Mouse (Mus musculus) limb, embryonic 14.5 days (tissue): Measurements from ENCODE around the gene Ap4e1. TPM values are rescaled to one million over a fixed set of nuclear protein-coding genes. Genes with fewer than 3 reads are reported as not detected.
"Not testable (repeated sequence)": the region's sequence is repeated elsewhere in the genome, so short reads cannot be mapped to it uniquely, and the experiment has no call there.

Experiments used
- ATAC-seq: fragments of 200-750 bp; cut with Nextera tagmentation; 2 replicates; pipeline ENCODE4 v1.8.0; 2017; ENCODE audit warnings: low read depth, moderate number of reproducible peaks, moderate TSS enrichment; ENCODE audit not compliant: low FRiP score
- DNase-seq: peaks from one replicate; pipeline ENCODE4 v3.0.0-alpha.2; 2015; ENCODE audit warnings: low spot score
- H3K27ac ChIP-seq: fragments of 300-500 bp; sonication (generic); replicated peaks from 2 replicates; pipeline ENCODE4 v1.5.1; 2014; ENCODE audit warnings: low read depth, mild to moderate bottlenecking, low read length, moderate library complexity, mixed read lengths
- H3K27me3 ChIP-seq: fragments of 300-500 bp; sonication (generic); 2 replicates; pipeline ENCODE4 v1.6.1; 2014; ENCODE audit warnings: low read length, mixed read lengths; ENCODE audit not compliant: control insufficient read depth, insufficient read depth
- H3K36me3 ChIP-seq: fragments of 300-500 bp; sonication (generic); 2 replicates; pipeline ENCODE4 v1.6.1; 2014; ENCODE audit warnings: mild to moderate bottlenecking, low read length, moderate library complexity, mixed read lengths; ENCODE audit not compliant: control insufficient read depth, insufficient read depth
- H3K4me1 ChIP-seq: fragments of 300-500 bp; sonication (generic); 2 replicates; pipeline ENCODE4 v1.6.1; 2014; ENCODE audit warnings: antibody characterized with exemption, low read length, mixed read lengths; ENCODE audit not compliant: control insufficient read depth, insufficient read depth
- H3K4me2 ChIP-seq: fragments of 300-500 bp; sonication (generic); replicated peaks from 2 replicates; pipeline ENCODE4 v1.6.1; 2014; ENCODE audit warnings: low read depth, mild to moderate bottlenecking, low read length, moderate library complexity; ENCODE audit not compliant: severe bottlenecking
- H3K4me3 ChIP-seq: fragments of 300-500 bp; sonication (generic); replicated peaks from 2 replicates; pipeline ENCODE4 v1.5.1; 2014; ENCODE audit warnings: low read length
- H3K9ac ChIP-seq: fragments of 300-500 bp; sonication (generic); 2 replicates; pipeline ENCODE4 v1.6.1; 2014; ENCODE audit warnings: mild to moderate bottlenecking, low read depth, low read length, moderate library complexity; ENCODE audit not compliant: severe bottlenecking
- H3K9me3 ChIP-seq: fragments of 300-500 bp; sonication (generic); 2 replicates; pipeline ENCODE4 v1.6.1; 2016; ENCODE audit warnings: low read length; ENCODE audit not compliant: control insufficient read depth
- POLR2A ChIP-seq: fragments of 200-500 bp; IDR thresholded peaks from 2 replicates; pipeline ENCODE4 v1.8.0; 2012; ENCODE audit warnings: inconsistent platforms, mild to moderate bottlenecking, moderate library complexity, borderline replicate concordance; ENCODE audit not compliant: insufficient read depth, insufficient read length; ENCODE audit errors: extremely low read depth
- WGBS: fragments of 180-500 bp; shearing (Covaris S2); extraction: QIAGEN DNeasy Blood & Tissue Kit; methylation state at CpG from one replicate; pipeline ENCODE4 v1.1.7; 2014; 5-methylcytosine and 5-hydroxymethylcytosine counted together
- microRNA-seq: library from miRNA; unstranded; fragments of <30 nt; microRNA quantifications from one replicate; pipeline ENCODE4, GENCODE M21; 2016
- polyA plus RNA-seq, 2 experiments: library from polyadenylated mRNA; depleted of rRNA in 1 of 2; stranded (reverse) in 1 of 2; unstranded in 1 of 2; fragments of >200 nt; fragmentation: Nextera tagmentation in 1 of 2; extraction: Ambion mirVana in 1 of 2; gene quantifications; 2 replicates each; pipeline versions ENCODE4 v1.2.1 to v1.2.3; 2012 to 2014

Gene Ap4e1
- polyA plus RNA-seq, 2 experiments, result 8.9 to 12.1 TPM

GRCm38 (mm10) chr2:127086235-127086634, 77.7 kb downstream of the Ap4e1 start:
- no peak for TF ChIP-seq POLR2A
- no peaks in the 10 kb centered on the region for H3K4me1 ChIP-seq

GRCm38 (mm10) chr2:127090151-127090550, 81.6 kb downstream of the Ap4e1 start:
- H3K4me3 ChIP-seq, H3K4me2 ChIP-seq, ATAC-seq, H3K27me3 ChIP-seq, H3K9ac ChIP-seq, H3K27ac ChIP-seq, H3K9me3 ChIP-seq, DNase-seq, H3K4me1 ChIP-seq, H3K36me3 ChIP-seq: not testable (repeated sequence)

More at GRCm38 (mm10) chr2:127086235-127086634, 77.7 kb downstream of the Ap4e1 start:
- H3K4me3 ChIP-seq, result no peak overlapping the region
- no peak overlapping the region for H3K9ac ChIP-seq
- WGBS, result 93% methylated on average over 5 of the region's 5 CpGs
- no peak for ATAC-seq
- H3K27me3 ChIP-seq, result no peaks in the 10 kb centered on the region
- H3K4me2 ChIP-seq, result no peak overlapping the region
- peaks cover 5% of the 10 kb centered on the region; the same call in 1 of the 2 replicates for H3K36me3 ChIP-seq
- H3K9me3 ChIP-seq, result no peaks in the 10 kb centered on the region
- no peak overlapping the region for H3K27ac ChIP-seq
- no peak for DNase-seq

- H3K36me3 ChIP-seq, result peaks cover under 1% of the 10 kb centered on the region; the same call in 1 of the 2 replicates
- H3K9ac ChIP-seq, result no peak overlapping the region
- H3K27ac ChIP-seq, result no peak overlapping the region
- WGBS, result 71% methylated on average over 8 of the region's 8 CpGs
- no peak overlapping the region for H3K4me3 ChIP-seq
- DNase-seq (no peak), ATAC-seq (no peak)
- TF ChIP-seq POLR2A, result no peak
- no peak overlapping the region for H3K4me2 ChIP-seq
- no peaks in the 10 kb centered on the region for H3K9me3 ChIP-seq
- H3K27me3 ChIP-seq, result no peaks in the 10 kb centered on the region
- H3K4me1 ChIP-seq, result no peaks in the 10 kb centered on the region
Observed at GRCm38 (mm10) chr2:127092000-127092399, 83.5 kb downstream of the Ap4e1 start.

GRCm38 (mm10) chr2:127108986-127109385, 100.5 kb downstream of the Ap4e1 start:
- Histone ChIP-seq H3K4me3 (no peak overlapping the region), H3K36me3 (peaks cover 72% of the 10 kb centered on the region), H3K27ac (no peak overlapping the region), H3K4me2 (no peak overlapping the region), H3K27me3 (no peaks in the 10 kb centered on the region), H3K9me3 (no peaks in the 10 kb centered on the region), H3K9ac (no peak overlapping the region), H3K4me1 (no peaks in the 10 kb centered on the region)
- DNase-seq (no peak), ATAC-seq (no peak)
- no peak for TF ChIP-seq POLR2A
- 93% methylated on average over 4 of the region's 4 CpGs for WGBS

Small RNAs within 50 kb of the gene (microRNA-seq; reads per million reads assigned to microRNA genes)
- gene Gm24081, result not detected

Other genes with a start within 250 kb of the Ap4e1 start
- 0.73 and 1.2 TPM in 2 replicates for gene Usp50, start 225.2 kb upstream of the Ap4e1 start, polyA plus RNA-seq (2012; rRNA removed)
- gene Usp50, start 225.2 kb upstream of the Ap4e1 start, polyA plus RNA-seq (2014; fragmentation: Nextera tagmentation; extraction: Ambion mirVana), result 2.9 and 3.0 TPM in 2 replicates
- gene Trpm7, start 132.5 kb upstream of the Ap4e1 start, polyA plus RNA-seq (2012; rRNA removed), result 41.8 and 44.3 TPM in 2 replicates
- gene Trpm7, start 132.5 kb upstream of the Ap4e1 start, polyA plus RNA-seq (2014; fragmentation: Nextera tagmentation; extraction: Ambion mirVana), result 43.6 and 49.7 TPM in 2 replicates
- gene Sppl2a, start 75.5 kb upstream of the Ap4e1 start, polyA plus RNA-seq (2012; rRNA removed), result 35.9 and 42.1 TPM in 2 replicates
- gene Sppl2a, start 75.5 kb upstream of the Ap4e1 start, polyA plus RNA-seq (2014; fragmentation: Nextera tagmentation; extraction: Ambion mirVana), result 63.3 and 65.4 TPM in 2 replicates
- gene Blvra, start 61.9 kb downstream of the Ap4e1 start, polyA plus RNA-seq (2012; rRNA removed), result 19.2 and 24.6 TPM in 2 replicates
- gene Blvra, start 61.9 kb downstream of the Ap4e1 start, polyA plus RNA-seq (2014; fragmentation: Nextera tagmentation; extraction: Ambion mirVana), result 51.4 and 51.6 TPM in 2 replicates
- gene Ncaph, start 125.2 kb downstream of the Ap4e1 start, polyA plus RNA-seq (2012; rRNA removed), result 42.0 and 59.1 TPM in 2 replicates
- 65.0 and 69.0 TPM in 2 replicates for gene Ncaph, start 125.2 kb downstream of the Ap4e1 start, polyA plus RNA-seq (2014; fragmentation: Nextera tagmentation; extraction: Ambion mirVana)
- gene Itpripl1, start 134.7 kb downstream of the Ap4e1 start, polyA plus RNA-seq (2012; rRNA removed), result 10.1 and 11.5 TPM in 2 replicates
- gene Itpripl1, start 134.7 kb downstream of the Ap4e1 start, polyA plus RNA-seq (2014; fragmentation: Nextera tagmentation; extraction: Ambion mirVana), result 20.9 and 22.4 TPM in 2 replicates
- 1.1 and 2.4 TPM in 2 replicates for gene 1810024B03Rik, start 199.6 kb downstream of the Ap4e1 start, polyA plus RNA-seq (2012; rRNA removed)
- gene 1810024B03Rik, start 199.6 kb downstream of the Ap4e1 start, polyA plus RNA-seq (2014; fragmentation: Nextera tagmentation; extraction: Ambion mirVana), result 1.6 and 1.7 TPM in 2 replicates
- 75.0 and 75.7 TPM in 2 replicates for gene Snrnp200, start 199.7 kb downstream of the Ap4e1 start, polyA plus RNA-seq (2012; rRNA removed)
- gene Snrnp200, start 199.7 kb downstream of the Ap4e1 start, polyA plus RNA-seq (2014; fragmentation: Nextera tagmentation; extraction: Ambion mirVana), result 69.4 and 75.4 TPM in 2 replicates
- gene Ciao1, start 239.1 kb downstream of the Ap4e1 start, polyA plus RNA-seq (2012; rRNA removed), result 62.0 and 64.8 TPM in 2 replicates
- 63.1 and 64.2 TPM in 2 replicates for gene Ciao1, start 239.1 kb downstream of the Ap4e1 start, polyA plus RNA-seq (2014; fragmentation: Nextera tagmentation; extraction: Ambion mirVana)
- gene Tmem127, start 239.2 kb downstream of the Ap4e1 start, polyA plus RNA-seq (2012; rRNA removed), result 36.2 and 51.2 TPM in 2 replicates
- gene Tmem127, start 239.2 kb downstream of the Ap4e1 start, polyA plus RNA-seq (2014; fragmentation: Nextera tagmentation; extraction: Ambion mirVana), result 22.7 and 26.6 TPM in 2 replicates